Mouse (Mus musculus) hindbrain, embryonic 13.5 days (tissue): Measurements from ENCODE around the gene Rbbp8nl. TPM values are rescaled to one million over a fixed set of nuclear protein-coding genes. Genes with fewer than 3 reads are reported as not detected.
A peak's percentile ranks its signal among the peaks of the same experiment; 100 is the strongest.
"Not testable (repeated sequence)": the region's sequence is repeated elsewhere in the genome, so short reads cannot be mapped to it uniquely, and the experiment has no call there.

ENCODE experiments used
- ATAC-seq: fragments of 200-750 bp; cut with Nextera tagmentation; 2 replicates; pipeline ENCODE4 v1.8.0; 2017; ENCODE audit warnings: moderate TSS enrichment; ENCODE audit not compliant: low FRiP score
- H3K27ac ChIP-seq: fragments of 300-500 bp; sonication (generic); 2 replicates; pipeline ENCODE4 v1.5.1; 2015; ENCODE audit warnings: inconsistent platforms, mild to moderate bottlenecking, moderate library complexity
- H3K27me3 ChIP-seq: fragments of 300-500 bp; sonication (generic); 2 replicates; pipeline ENCODE4 v1.6.1; 2015; ENCODE audit warnings: mild to moderate bottlenecking, inconsistent platforms
- H3K36me3 ChIP-seq: fragments of 300-500 bp; sonication (generic); 2 replicates; pipeline ENCODE4 v1.6.1; 2015; ENCODE audit warnings: mild to moderate bottlenecking, inconsistent platforms
- H3K4me1 ChIP-seq: fragments of 300-500 bp; sonication (generic); replicated peaks from 2 replicates; pipeline ENCODE4 v1.6.1; 2015; ENCODE audit warnings: inconsistent platforms
- H3K4me2 ChIP-seq: fragments of 300-500 bp; sonication (generic); 2 replicates; pipeline ENCODE4 v1.6.1; 2015; ENCODE audit warnings: inconsistent platforms, mild to moderate bottlenecking, moderate library complexity
- H3K4me3 ChIP-seq: fragments of 300-500 bp; sonication (generic); 2 replicates; pipeline ENCODE4 v1.5.1; 2015; ENCODE audit warnings: mild to moderate bottlenecking, inconsistent platforms
- H3K9ac ChIP-seq: fragments of 300-500 bp; sonication (generic); 2 replicates; pipeline ENCODE4 v1.6.1; 2015; ENCODE audit warnings: mild to moderate bottlenecking, inconsistent platforms
- H3K9me3 ChIP-seq: fragments of 300-500 bp; sonication (generic); 2 replicates; pipeline ENCODE4 v1.6.1; 2016; ENCODE audit warnings: inconsistent platforms
- WGBS: fragments of 180-500 bp; shearing (Covaris S2); methylation state at CpG from one replicate; pipeline ENCODE4 v1.1.7; 2015; 5-methylcytosine and 5-hydroxymethylcytosine counted together
- polyA plus RNA-seq: library from polyadenylated mRNA; unstranded; fragments of >200 nt; fragmentation: Nextera tagmentation; extraction: Ambion mirVana; gene quantifications from 2 replicates; pipeline ENCODE4 v1.2.1, GENCODE M21; 2015

Rbbp8nl gene
- polyA plus RNA-seq, 1 experiment from 2014 or later, result not detected

- peaks cover 12% of the 10 kb centered on the region for H3K4me1 ChIP-seq
- no peak overlapping the region for H3K27ac ChIP-seq
- H3K36me3 ChIP-seq, result peaks cover 71% of the 10 kb centered on the region
- H3K27me3 ChIP-seq, result no peaks in the 10 kb centered on the region
- ATAC-seq, result no peak
- H3K9me3 ChIP-seq, result no peaks in the 10 kb centered on the region
- H3K9ac ChIP-seq, result no peak overlapping the region
- H3K4me3 ChIP-seq, result no peak overlapping the region
- WGBS, result 90% methylated on average over 7 of the region's 7 CpGs
- H3K4me2 ChIP-seq, result no peak overlapping the region
These were observed 27.8 kb downstream of the Rbbp8nl start for GRCm38 (mm10) chr2:180261901-180262300.

DNA sequence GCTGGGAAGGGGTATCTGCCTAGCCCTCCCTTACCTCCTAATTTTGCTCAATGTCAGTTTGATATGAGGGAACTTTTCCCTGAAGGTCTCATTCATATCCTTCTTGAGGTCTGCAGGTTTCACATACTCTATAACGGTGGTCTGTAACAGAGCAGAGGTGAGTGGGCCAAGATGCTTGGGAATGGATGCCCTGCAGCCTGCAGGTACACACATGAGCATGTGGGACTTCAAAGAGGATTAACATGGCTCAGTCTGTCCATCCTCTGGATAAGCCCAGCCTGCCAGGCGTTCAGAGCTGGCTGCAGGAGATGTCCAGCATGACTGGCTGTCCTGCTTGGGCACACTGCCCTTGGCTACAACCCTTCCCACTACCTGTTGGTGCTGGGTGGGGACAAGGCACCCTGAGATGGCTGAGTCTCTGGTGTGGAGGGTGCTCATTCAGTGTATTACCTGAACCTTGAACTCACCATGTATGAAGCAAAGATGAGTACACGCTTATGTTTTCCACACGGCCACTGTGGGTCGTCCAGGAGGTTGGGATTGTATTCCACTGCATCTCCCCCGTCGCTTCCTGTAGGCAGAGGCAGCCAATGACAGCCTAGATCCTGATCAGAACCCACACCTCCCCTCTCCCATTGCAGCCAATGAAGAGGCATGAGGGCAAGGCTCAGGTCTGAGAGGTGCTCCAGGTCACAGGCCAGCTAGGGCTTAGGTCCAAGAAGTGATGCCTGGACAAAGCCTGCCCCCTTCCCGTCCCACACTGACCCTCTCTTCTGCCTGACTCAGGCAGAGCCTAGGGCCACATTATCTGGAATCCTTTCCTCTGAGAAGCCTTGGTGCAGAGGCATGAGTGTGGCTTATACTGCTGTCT, 28.8 kb downstream of the Rbbp8nl start:
- peaks cover 20% of the 10 kb centered on the region for H3K4me1 ChIP-seq
- H3K4me2 ChIP-seq, result no peak overlapping the region
- peaks cover 61% of the 10 kb centered on the region for H3K36me3 ChIP-seq
- no peak overlapping the region for H3K4me3 ChIP-seq
- WGBS, result 70% methylated on average over 8 of the region's 8 CpGs
- ATAC-seq, result no peak
- H3K9ac ChIP-seq, result no peak overlapping the region
- H3K27me3 ChIP-seq, result no peaks in the 10 kb centered on the region
- no peaks in the 10 kb centered on the region for H3K9me3 ChIP-seq
- no peak overlapping the region for H3K27ac ChIP-seq

GRCm38 (mm10) chr2:180259826-180260609, 29.7 kb downstream of the Rbbp8nl start:
- H3K27ac ChIP-seq, H3K4me2 ChIP-seq, H3K9ac ChIP-seq, H3K4me3 ChIP-seq, H3K27me3 ChIP-seq, H3K9me3 ChIP-seq, ATAC-seq: not testable (repeated sequence)
- WGBS, result 75% methylated on average over 17 of the region's 17 CpGs
- peaks cover 61% of the 10 kb centered on the region for H3K36me3 ChIP-seq
- peaks cover 25% of the 10 kb centered on the region for H3K4me1 ChIP-seq

DNA sequence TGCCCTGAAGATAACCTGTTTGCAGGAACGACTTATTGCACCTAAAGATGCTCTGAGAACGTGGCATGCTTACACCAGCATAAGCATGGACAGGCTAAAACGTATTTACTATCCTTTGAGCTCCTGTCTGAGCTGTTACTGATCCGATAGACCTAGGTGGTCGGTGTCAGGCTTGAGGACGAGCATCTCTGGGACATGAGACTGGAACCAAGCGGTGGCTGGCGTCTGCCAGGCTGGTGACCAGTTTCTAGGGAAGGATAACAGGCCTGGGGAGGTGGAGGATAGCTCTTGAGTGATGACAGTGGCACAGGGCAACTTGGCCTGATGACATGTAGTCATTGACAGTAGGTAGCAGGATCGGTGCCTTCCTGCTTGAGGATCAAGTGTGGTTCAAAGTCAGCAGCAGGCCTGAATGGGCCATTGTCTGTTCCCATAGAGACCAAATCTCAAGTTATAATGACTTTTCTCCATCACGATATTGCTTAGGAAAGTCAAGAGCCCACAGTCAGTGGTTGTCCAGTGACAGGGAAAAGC, 30.7 kb downstream of the Rbbp8nl start:
- not testable (repeated sequence) for H3K27ac ChIP-seq, ATAC-seq, H3K9me3 ChIP-seq, H3K9ac ChIP-seq, H3K4me3 ChIP-seq, H3K27me3 ChIP-seq, H3K4me2 ChIP-seq
- 82% methylated on average over 10 of the region's 10 CpGs for WGBS
- Histone ChIP-seq H3K36me3 (peaks cover 55% of the 10 kb centered on the region), H3K4me1 (peaks cover 25% of the 10 kb centered on the region)

GRCm38 (mm10) chr2:180257963-180258865, 31.5 kb downstream of the Rbbp8nl start:
- Histone ChIP-seq H3K9ac (peak overlapping the region; percentile 93), H3K36me3 (peaks cover 47% of the 10 kb centered on the region), H3K9me3 (no peaks in the 10 kb centered on the region), H3K27ac (peak overlapping the region; percentile 89), H3K4me2 (peak overlapping the region; percentile 93), H3K27me3 (no peaks in the 10 kb centered on the region), H3K4me1 (peaks cover 25% of the 10 kb centered on the region), H3K4me3 (peak overlapping the region; percentile 86)
- ATAC-seq, result no peak
- 57% methylated on average over 11 of the region's 11 CpGs for WGBS

DNA sequence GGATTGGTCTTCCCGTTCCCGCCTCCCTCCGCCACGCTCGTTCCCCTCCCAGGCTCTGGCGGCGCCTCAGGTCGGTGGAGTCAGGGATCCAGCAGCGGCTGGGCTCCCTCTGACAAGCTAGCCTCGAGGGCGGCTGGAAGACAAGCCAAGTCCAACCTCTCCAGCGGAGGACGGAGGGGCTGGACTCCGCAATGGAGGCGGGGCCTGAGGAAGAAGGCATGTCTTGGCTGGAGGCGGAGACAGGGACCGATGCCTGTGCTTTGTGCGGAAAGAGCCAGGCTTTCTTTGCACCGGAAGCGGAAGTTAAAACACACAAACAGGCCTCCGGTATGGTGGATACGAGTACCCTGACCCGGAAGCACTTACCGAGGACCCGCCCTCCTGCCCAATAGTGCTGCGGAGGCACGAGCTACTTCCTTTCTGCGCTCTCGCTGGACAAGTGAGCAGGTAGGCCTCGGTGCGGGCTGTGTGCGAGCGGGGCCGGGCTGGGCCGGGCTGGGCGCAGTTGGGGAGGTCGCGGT, 32.6 kb downstream of the Rbbp8nl start, which contains the start of gene Rps21:
TSS of gene Rps21 (plus strand) at position 377 of the 521 bp plus-strand sequence.
- peaks cover 36% of the 10 kb centered on the region for H3K36me3 ChIP-seq
- peak within 1 kb of the TSS; percentile 96 for H3K27ac ChIP-seq
- H3K9ac ChIP-seq, result peak within 1 kb of the TSS; percentile 93
- H3K27me3 ChIP-seq, result no peaks in the 10 kb centered on the region
- peak; percentile 96 for ATAC-seq
- H3K9me3 ChIP-seq, result no peaks in the 10 kb centered on the region
- WGBS, result 0% methylated on average over 31 of the region's 38 CpGs
- peak within 1 kb of the TSS; percentile 93 for H3K4me2 ChIP-seq
- peak within 1 kb of the TSS; percentile 86 for H3K4me3 ChIP-seq
- H3K4me1 ChIP-seq, result peaks cover 25% of the 10 kb centered on the region

DNA sequence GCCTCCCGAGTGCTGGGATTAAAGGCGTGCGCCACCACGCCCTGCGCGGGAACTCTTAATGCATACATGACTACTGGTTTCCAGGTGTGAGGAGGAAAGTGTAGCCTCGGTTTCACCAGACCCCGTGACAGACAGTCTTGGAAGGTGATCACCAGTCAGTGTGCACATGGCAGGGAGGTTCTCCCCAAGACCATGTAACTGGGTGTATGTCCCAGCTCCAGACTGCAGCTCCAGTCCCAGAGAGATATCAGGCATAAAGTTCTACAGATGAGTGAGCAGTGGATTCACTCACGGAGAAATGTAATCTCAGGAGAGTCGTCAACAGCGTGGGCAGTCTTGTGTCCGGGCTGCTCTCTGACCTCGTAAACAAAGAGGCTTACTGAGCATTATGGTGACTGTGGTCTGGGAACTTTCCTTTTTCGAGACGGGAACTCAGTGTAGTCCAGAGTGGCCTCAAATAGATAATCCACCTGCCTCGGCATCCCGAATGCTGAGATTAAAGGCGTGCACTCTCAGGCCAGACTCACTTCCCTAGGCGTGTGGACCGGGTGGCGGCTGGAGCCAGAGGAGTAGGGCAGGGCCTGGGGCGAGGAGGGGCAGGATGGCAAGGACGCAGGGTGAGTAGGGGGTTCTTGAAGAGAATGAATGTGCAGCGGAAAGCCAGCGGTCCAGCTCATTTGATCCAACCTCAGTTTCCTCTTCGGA, 33.2 kb downstream of the Rbbp8nl start:
- peak overlapping the region; percentile 89 for H3K9ac ChIP-seq
- 25% methylated on average over 26 of the region's 26 CpGs for WGBS
- peaks cover 27% of the 10 kb centered on the region for H3K4me1 ChIP-seq
- H3K4me2 ChIP-seq, result peak overlapping the region; percentile 83
- no peaks in the 10 kb centered on the region for H3K27me3 ChIP-seq
- peak; percentile 71 for ATAC-seq
- H3K4me3 ChIP-seq, result peak overlapping the region; percentile 86
- peaks cover 30% of the 10 kb centered on the region for H3K36me3 ChIP-seq
- H3K9me3 ChIP-seq, result no peaks in the 10 kb centered on the region
- peak overlapping the region; percentile 96 for H3K27ac ChIP-seq

GRCm38 (mm10) chr2:180255701-180256100, 34.0 kb downstream of the Rbbp8nl start:
- H3K27ac ChIP-seq, result no peak overlapping the region; the same call in 1 of the 2 replicates
- no peak overlapping the region; the same call in 1 of the 2 replicates for H3K9ac ChIP-seq
- H3K27me3 ChIP-seq, result no peaks in the 10 kb centered on the region
- H3K4me3 ChIP-seq, result peak overlapping the region; percentile 86
- peaks cover 22% of the 10 kb centered on the region for H3K36me3 ChIP-seq
- no peaks in the 10 kb centered on the region for H3K9me3 ChIP-seq
- 94% methylated on average over 9 of the region's 9 CpGs for WGBS
- peaks cover 31% of the 10 kb centered on the region for H3K4me1 ChIP-seq
- peak overlapping the region; percentile 83 for H3K4me2 ChIP-seq
- no peak for ATAC-seq

GRCm38 (mm10) chr2:180254436-180255209, 35.1 kb downstream of the Rbbp8nl start:
- Histone ChIP-seq H3K4me1 (peaks cover 31% of the 10 kb centered on the region), H3K9ac (no peak overlapping the region), H3K27ac (no peak overlapping the region), H3K9me3 (no peaks in the 10 kb centered on the region), H3K4me3 (no peak overlapping the region), H3K4me2 (no peak overlapping the region), H3K36me3 (peaks cover 11% of the 10 kb centered on the region), H3K27me3 (no peaks in the 10 kb centered on the region)
- 91% methylated on average over 5 of the region's 5 CpGs for WGBS
- ATAC-seq, result no peak

DNA sequence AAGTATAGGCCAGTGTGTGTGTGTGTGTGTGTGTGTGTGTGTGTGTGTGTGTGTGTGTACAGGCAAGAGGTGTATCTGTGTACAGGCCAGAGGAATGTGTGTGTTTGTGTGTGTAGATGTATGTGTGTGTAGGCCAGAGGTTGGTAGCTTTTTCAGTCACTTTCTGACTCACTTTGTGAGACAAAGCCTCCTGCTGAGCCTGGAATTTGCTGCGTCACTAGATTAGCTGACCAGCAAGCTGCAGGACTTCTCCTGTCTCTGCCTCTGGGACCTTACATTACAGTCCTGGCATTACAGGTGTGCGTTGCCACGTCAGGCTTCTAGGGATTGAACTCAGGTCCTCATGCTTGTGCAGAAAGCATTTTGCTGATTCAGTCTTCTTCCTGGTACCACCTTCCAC, 37.8 kb downstream of the Rbbp8nl start:
- no peak overlapping the region for H3K9ac ChIP-seq
- no peak overlapping the region for H3K27ac ChIP-seq
- no peak overlapping the region for H3K4me3 ChIP-seq
- H3K4me2 ChIP-seq, result no peak overlapping the region
- no peaks in the 10 kb centered on the region for H3K27me3 ChIP-seq
- no peaks in the 10 kb centered on the region for H3K9me3 ChIP-seq
- H3K36me3 ChIP-seq, result no peaks in the 10 kb centered on the region
- H3K4me1 ChIP-seq, result peaks cover 19% of the 10 kb centered on the region
- ATAC-seq, result no peak
- WGBS, result 46% methylated on average over 3 of the region's 3 CpGs
